Mouse (Mus musculus): Measurements from ENCODE around the gene Dip2b.

The Dip2b gene

DNA sequence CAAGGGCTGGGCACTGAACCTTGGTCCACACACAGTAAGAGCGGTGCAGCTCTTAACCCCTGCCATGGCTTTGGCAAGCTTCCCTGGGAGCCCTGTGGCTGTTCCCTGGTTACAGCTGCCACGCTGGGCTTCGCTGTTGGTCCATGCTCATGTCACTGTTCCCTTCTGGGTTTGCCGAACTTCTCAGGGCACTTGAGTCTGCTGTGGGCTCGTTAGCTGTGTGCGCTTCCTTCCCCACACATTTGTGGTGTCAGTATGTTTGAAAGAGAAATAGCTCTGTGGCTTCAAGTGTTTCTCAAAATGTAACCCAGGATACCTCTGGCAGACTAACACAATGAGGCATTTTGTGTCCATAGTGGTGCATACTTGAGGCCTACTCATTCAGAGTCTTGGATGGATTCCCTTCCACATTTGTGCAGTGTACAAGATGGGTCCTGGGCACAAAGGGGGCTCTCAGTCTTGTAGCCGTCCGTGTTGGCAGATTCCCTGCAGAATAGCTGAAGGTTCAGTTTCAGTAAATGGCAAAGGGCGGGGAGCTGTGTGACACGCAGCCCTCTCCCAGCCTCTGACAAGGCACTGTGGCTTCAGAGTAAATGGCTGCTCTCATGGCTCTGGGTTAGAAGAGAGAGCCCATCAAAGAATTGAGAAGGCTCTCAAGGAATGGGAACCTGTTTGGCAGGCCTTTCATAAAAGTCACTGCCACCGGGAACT lies 104.8 kb downstream of the Dip2b start:
- DNase-seq = no peak

DNA sequence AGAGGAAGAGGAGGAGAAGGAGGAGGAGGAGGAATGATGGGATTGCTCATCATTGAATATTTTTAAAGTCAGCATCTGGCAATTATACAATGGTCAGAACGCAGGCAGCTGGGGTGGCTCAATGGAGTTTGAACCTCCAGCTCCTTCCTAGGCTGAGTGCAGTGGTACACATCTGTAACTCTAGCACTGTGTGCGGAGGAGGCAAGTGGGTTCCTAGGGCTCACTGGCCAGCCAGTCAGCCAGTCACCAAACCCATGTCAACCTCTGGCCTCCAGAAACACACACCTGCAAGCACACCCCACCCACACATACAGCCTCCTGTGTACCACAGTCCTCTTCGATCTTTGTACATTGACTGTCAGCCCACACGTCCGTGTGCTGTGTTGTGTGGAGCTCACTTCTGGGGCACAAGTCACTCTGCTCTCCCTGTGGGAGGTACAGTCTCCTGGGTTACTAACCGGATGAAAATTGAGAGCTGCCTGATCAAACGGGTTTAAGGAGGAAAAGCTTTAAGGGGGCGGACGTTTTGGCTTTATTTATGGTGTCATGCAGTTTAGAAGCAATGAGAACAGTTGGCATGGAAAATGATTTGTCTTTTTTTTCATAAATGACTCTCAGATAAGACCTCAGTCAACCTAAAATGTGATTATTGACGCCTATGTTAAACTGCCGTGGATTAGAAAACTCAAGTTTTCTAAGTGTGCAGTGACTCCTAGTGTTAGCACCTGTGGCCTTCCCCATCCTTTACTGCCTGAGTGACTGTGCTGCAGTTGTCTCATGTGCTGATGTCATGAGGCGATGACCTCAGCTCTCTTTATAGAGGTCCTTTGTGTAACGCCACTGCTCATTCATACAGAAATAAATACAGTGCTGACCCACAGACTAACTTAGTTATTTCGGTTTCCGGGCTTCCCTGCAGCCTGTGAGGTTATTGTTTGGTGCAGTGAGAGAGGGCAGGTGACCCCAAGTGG lies 106.7 kb downstream of the Dip2b start:
- no peak for DNase-seq

DNA sequence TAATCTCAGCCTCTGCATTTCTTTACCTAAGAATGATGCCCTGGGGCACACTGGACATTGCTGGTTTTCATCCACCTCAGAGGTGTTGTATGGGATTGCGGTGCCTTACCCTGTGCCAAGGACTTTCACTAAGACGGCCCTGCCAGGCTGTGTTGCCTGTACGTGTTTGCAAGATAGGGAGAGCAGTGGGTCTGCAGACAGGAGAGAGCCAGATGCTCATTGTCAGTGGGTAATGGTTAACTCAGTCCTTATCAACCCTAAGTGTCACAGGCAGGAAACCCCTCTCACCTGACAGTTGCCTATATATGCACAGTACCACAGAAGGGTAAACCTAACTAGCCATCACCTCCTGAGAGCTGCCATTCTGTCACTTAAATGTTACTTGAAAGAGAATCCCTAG lies 107.5 kb downstream of the Dip2b start:
- no peak for DNase-seq

DNA sequence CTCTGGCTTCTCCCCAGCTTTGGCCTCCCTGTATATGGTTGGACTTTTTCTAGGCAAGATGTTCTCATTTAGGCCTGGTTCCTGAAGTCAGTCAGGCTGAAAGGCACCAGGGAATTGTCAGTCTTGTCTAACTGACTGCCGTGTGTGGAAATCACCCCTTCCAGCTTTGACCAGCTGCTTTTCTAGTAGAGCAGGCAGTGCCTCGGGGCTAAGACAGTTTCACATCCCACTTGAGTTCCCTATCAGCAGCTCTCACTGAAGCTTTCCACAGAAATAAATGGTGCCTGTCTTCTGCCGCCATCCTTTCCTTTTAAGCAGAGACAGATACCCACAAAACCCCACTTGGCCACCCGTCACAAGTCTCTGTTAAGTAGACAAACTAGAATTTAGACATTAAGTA lies 112.1 kb downstream of the Dip2b start:
- no peak for DNase-seq

DNA sequence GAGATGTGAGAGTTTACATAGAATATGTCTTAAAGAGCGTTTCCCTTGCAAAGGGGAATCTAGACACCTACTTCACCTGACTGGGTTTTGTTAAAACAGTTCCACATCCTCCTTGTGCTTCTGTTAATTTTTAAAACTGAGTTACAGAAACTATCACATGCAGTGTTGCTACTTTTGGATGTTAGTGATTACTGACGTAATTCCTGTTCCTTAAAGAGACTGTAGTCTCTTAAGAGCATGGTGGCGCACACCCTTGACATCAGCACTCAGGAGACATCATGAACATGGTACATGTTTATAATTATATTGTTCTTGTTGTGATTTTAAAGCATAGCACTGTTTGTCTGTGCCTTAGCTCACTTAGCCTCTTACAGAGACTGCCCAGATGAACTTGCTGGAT lies 113.9 kb downstream of the Dip2b start:
- DNase-seq = no peak

DNA sequence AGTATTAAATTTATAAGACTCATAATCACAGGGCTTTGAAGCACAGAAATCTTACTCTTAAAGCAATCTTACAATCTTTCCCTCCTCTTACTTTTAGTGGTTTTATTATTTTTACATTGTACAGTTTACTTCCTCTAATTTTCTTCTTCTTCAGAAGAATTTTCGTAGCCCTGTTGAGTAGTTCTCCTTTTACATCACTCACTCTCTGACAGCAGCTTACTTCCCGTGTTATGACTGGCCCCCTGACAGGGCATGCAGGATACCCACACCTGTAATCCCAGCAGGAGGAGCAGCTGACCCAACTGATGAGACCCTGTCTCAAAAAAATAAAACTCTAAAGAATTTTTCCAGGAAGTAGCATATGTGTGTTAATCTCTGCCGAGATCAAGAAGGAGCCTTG lies 114.6 kb downstream of the Dip2b start:
- no peak for DNase-seq

DNA sequence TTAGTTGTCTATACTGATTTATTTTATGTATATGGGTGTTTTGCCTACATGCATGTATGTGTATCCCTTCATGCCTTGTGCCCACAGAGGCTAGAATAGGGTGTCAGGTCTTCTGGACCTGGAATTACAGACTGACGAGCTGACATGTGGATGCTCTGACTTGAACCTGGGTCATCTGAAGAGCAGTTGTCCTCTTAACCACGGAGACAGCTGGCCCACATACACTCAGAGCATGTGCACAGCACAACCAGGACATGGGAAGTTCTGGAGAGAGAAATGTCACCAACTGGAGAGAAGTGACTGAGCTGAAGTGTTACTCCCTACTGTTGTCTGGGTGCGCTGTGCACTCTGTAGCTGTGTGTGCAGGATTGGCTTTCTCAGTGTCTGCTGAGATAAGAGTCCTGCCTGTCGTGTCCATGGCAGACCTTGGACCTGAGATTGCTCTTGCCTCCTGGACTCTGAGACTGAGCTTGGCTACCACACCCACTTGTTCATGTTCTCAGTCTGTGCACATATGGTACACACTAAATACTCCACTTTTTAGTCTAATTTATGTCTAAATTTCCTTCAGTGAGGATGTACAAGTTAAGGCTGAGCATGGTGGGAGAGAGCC lies 117.7 kb downstream of the Dip2b start:
- DNase-seq = no peak

DNA sequence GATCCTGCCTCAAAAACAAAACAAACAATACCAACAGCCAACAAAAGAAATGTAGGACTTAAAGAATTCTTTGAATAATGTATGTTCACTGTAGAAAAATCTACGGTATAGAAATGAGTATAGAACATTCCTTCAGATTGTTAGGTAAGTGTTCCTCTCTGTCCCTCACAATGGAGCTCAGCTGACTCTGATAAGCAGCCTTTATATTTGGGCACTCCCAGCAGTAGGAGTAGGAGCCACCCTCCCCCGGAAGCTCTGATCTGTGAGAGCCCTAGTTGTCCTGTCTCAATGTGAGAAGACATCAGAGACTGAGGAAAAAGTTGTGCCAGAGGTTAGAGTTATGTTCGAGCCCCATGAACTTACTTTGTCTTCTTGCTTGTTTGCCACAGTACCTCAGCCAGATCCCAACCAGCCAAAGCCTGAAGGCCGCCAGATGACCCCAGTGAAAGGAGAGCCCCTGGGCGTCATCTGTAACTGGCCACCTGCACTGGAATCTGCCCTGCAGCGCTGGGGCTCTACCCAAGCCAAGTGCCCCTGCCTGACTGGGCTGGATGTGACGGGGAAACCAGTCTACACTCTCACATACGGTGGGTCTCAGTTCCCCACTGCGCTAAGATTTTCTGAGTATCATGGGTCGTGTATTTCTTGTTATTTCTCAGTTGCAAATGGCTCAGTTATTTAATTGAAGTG lies 118.5 kb downstream of the Dip2b start:
- no peak for DNase-seq

DNA sequence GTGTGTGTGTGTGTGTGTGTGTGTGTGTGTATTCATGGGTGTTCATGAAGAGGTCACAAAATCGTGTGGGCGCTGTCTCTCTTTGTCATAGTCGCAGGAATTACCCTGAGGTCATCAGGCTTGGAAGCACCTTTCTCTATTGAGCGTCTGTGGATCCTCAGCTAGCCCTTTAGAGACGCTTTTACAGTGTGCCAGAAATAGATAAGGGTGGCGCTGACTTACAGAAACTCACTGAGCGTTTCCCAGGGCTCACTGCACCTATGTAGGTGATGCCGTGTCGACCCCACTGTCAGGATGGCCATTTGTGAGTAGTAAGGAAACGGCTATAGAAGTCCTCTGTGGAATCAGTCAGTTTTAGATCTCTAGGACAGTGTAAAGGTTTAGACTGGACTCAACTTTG lies 120.5 kb downstream of the Dip2b start:
- no peak for DNase-seq

DNA sequence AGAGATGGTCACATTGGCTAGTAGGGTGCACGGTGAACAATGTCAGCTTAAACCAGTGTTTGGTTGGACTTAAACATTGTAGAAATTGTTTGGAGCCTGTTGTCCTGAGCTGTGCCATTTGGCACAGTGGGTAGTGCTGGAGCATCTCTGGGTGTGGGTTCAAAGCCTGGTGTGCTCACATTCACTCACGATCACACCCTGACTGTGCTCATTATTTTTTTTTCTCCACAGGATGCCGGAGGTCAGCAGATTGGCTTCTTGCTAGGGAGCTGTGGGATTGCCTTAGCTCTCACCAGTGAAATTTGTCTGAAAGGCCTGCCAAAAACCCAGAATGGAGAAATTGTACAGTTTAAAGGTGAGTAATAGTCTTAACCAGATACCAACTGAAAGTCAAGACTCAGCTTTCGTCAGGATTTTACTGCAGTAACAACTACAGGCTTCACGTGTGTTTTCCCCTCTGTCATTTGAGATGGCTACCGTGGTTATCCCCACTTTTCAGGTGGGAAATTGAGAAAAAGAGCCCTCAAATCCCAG lies 123.3 kb downstream of the Dip2b start:
- DNase-seq = peak; percentile 80

DNA sequence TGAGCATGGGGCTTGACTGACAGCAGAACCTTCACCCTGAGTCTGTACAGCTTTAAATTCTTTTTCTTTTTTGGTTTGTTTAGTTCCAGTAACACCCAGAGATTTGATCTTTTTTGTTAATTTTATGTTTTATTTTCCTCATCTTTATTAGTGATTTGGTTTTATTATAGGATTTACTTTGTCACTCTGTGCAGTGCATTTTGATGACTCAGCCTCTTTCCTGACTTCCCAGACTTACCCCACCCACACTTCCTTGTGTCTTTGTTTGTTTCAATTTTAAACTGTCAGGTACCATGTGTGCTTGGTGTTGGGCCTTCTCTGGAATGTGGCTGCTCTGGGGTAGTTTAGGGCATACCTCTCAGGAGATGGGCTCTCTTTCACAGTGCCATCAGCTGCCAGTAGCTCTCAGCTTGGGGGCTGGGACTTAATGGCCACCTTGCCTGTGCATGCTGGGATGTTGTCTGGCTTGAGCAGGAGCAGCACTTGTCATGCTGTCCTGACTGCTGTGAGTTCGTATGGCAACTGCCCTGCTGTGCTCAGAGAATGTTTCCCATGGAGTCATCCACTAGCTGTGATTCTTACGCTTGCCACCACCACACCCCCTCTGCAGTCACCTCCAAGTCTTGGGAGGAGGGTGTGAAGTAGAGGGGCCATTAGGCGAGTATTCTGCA lies 125.1 kb downstream of the Dip2b start:
- peak; percentile 65 for DNase-seq

DNA sequence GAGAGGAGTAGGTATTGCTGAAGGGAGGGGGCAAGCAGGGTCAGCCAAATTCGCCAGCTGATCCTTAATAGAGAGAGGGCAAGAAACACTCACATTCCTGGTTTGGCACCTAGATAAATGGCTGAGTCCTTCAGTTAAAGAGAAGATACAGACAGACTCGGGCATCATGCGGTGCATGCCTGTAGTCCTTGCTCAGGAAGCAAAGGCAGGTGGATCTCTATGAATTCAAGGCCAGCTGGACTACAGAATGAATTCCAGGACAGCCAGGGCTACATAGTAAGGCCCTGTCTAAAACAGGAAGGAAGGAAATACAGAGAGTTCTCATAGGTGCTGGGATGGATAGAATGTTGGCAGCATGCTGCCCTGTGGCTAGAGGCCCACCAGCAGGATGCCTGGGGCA lies 128.0 kb downstream of the Dip2b start:
- peak; percentile 72 for DNase-seq

DNA sequence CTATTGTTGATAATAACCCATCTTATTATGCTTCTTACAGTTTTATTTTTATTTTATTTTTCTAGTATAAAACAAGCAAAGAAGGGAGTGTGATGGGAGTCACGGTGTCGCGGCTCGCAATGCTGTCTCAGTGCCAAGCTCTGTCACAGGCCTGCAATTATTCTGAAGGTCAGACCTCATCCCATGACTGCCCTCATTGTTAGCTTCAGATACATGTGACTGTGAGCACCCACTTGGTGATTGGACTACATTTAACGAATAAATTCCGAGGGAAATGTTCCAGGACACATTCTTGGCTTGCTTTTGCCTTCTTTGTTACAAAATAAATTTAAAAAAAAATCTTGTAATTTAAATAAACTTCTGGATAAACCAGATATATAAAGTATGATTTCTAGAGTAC lies 129.3 kb downstream of the Dip2b start:
- no peak for DNase-seq

DNA sequence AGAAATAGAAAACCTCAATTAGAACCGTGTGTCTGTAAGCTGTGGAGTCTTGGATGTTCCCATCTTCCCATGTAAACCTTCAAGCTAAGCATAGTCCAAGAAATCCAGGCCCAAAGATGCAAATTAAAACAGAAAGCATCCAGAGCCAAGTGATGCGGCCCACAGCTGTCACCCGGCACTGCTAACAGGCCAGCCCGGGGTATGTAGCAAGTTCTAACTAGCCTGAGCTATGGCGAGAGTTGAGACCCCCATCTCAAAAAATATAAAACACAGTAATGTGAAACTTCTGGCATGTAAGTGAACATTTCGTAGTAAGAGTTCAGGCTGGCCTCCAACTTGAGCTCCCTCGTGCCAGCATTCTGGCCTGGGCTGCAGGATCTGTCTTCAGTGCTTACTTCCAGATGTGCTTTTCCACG lies 129.7 kb downstream of the Dip2b start:
- DNase-seq = no peak

DNA sequence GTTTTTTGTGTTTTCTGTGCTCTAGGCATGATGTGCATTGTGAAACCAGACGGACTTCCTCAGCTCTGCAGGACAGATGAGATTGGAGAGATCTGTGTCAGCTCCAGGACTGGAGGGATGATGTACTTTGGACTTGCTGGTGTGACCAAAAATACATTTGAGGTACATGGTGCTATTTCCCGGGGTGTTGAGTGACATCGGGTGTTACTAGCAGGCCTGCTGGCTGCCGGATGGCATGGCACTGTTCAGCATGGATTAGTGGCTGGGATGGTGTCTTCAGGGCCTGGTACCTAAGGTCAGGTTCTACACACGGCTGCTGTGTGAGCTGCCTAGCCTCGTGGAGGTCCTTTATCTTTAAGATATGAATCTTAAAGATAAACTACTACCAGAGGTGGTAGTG lies 136.7 kb downstream of the Dip2b start:
- DNase-seq = no peak

DNA sequence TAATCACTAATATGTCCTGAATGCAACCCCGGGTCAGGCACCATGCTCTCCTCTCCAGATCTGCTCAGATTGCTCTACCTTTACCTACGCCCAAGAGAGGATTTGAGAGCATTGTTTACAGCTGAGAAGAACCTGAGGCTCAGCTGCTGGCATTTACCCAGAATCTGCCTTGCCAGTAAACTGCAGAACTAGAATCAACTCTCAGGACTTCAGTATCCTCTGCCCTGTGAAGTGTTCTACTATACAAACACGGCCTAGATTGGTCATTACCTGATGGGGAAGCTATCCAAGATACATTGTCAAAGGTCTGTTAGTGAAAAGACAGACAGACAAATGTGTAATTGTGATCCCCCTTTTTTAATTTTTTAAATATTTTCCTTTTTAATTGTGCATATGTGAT lies 138.7 kb downstream of the Dip2b start:
- no peak for DNase-seq

DNA sequence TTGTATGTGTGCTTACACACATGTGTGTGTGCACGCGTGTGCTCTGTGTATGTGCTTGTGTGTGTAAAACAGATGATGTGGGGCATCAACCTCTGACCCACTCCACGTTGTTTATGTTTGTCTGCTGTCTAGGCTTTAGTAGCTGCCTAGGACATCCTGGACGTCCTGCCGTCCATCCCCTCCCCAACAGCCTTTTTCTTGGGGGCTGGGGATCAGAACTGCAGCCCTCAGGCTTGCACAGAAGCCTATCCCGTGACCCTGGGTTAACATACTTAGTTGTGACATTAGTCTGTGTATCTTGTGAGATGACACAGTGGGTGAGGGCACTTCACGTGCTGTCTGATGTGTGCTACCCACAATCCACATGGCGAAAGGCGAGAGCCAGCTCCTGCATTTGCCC lies 139.1 kb downstream of the Dip2b start:
- no peak for DNase-seq

DNA sequence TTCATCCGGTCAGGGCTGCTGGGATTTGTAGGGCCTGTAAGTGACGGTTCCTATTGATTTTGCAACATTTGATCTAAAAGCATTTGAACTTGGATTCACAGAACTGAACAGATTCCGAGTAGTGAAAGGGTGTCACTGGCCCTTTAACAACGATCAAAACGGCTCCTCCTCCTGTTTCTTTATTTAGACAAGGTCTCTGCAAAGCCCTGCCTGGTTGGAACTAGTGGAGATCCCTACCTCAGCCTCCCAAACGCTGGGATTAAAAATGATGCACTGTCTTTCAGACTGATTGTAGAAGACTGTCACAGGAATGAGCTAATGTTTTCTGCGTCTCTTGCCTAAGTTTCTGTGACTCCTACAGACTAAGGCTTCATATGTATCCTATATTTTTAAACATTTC lies 140.0 kb downstream of the Dip2b start:
- DNase-seq = no peak

DNA sequence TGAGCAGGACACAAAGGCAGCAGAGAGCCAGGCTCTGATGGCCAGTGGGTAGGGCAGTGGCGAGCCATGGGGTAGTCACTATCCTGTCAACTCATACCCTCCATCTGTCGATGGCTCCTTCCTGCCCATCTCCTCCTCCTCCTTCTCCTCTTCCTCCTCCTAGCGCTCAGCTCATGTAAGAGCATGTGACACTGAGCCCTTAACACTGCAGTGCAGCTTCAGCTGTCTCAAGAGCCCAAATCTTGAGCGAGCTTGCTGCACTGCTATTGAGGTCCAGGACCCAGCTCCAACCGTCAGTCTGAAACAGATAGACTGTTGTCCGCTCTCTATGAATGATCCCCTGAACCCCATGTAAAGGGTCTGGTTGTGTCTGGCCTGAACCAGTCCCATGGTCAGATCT lies 141.2 kb downstream of the Dip2b start:
- no peak for DNase-seq

DNA sequence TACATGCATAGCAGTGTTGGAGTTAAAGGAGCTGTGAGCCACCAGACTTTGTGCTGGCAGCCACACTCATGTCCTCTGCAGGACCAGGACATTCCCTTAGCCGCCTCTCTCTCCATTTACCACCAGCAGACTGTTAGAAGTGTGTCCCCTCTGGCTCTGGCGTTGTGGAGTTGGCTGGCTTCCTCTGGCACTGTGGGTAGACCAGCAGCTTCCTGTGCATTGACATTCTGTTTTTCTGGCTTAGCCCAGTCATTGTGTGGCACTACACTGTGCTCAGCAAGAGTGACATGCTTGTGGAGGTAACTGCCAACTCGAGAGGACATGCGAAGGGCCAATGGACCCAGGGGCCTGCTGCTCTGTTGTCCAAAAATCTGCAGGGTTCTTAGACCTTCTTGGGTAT lies 141.8 kb downstream of the Dip2b start:
- peak; percentile 92 for DNase-seq

DNA sequence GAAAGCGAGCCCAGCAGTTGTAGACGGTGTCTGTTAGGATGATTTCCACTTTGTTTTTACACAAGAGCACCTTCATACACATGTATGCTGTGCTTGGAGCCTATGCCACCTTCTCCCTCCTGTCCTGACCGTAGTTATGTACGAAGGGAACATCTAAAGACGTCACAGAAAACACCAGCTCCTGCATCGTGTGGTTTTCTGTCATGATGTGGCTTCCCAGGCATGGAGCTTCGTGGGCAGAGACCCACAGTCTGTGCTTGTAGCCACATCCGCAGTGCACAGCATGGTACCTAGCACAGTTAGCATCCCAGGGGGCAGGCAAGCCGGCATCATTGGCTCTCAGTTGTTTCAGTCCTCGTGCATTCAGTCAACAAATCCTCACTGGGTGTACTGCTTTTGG lies 143.4 kb downstream of the Dip2b start:
- no peak for DNase-seq

DNA sequence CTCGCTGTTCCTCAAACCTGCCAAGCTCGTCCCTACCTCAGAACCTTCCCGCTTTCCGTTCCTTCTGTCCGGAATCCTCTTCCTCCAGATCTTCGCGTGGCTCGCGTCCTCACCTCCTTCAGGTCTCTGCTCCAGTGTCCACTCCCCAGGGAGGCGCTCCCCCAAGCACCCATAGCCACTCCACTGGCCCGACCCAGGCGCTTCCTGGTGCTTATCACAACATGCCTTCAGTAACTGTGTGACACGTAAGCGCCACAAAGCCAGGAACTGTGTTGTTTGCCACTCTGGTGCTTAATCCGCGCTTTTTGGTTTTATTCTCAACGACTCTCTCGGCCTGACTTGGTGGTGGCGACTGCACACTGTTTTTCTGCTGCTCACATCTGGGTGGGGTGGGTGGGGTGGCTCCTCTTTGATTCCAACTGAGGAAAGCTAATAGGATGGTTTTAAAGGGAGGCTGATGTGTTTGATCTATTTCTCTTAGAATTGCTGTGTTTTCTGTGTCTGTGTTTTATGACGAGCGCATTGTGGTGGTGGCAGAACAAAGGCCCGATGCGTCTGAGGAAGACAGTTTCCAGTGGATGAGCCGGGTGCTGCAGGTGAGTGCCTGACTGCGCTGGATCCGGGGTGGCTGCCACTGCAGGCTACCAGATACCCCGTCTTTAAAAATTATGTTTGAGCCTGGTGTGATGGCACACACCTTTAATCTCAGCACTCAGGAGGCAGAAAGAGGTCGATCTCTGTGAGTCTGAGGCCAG lies 144.2 kb downstream of the Dip2b start:
- DNase-seq = no peak

Data from cerebellum, adult 9-11 months (tissue).